Mouse (Mus musculus) liver, postnatal 0 days (tissue): ENCODE measurements at regions not wholly inside any gene's neighbourhood (a gene's known extent, or its start where the extent isn't known, plus 50 kb on each side); places are given as distances from the start of the nearest gene placed in this dataset.

Experiments
- CTCF ChIP-seq: sonication (generic); IDR thresholded peaks from 2 replicates; pipeline ENCODE4 v1.5.1; 2016; ENCODE audit warnings: antibody characterized with exemption, low read depth
- EP300 ChIP-seq: IDR thresholded peaks from 2 replicates; pipeline ENCODE4 v1.6.1; 2016; ENCODE audit warnings: antibody characterized with exemption, low read depth, mild to moderate bottlenecking

DNA sequence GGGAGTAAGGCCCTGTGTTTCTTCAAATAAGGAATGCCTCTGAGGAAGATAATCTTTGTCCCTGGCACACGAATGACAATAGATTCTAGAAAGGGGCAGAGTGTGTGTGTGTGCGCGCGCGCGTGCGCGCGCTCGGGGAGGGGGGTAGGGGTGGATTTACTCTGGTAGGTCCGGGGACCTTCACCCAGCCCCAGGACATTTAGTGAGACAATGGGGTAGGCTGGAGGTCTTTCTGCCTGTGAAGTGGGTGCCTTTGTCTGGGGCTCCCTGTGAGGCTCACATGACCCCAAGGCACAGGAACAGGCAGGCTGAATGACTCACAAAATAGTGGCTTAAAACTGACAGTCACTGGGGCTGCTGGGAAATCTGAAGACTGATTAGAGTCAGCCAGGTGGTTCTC lies 139.1 kb upstream of the Bcor start:
- TF ChIP-seq CTCF: no peak
- no peak for TF ChIP-seq EP300
